Mouse (Mus musculus): ENCODE measurements around the gene Shank3. TPM values are rescaled to one million over a fixed set of nuclear protein-coding genes. Genes with fewer than 3 reads are reported as not detected.

Shank3 gene
- polyA plus RNA-seq (2015; fragmentation: Illumina TruSeq; extraction: RNeasy Lipid Tissue Mini Kit (QIAGEN cat#74804); ENCODE audit: insufficient read depth, low read depth, low replicate concordance): 11.1 TPM

DNA sequence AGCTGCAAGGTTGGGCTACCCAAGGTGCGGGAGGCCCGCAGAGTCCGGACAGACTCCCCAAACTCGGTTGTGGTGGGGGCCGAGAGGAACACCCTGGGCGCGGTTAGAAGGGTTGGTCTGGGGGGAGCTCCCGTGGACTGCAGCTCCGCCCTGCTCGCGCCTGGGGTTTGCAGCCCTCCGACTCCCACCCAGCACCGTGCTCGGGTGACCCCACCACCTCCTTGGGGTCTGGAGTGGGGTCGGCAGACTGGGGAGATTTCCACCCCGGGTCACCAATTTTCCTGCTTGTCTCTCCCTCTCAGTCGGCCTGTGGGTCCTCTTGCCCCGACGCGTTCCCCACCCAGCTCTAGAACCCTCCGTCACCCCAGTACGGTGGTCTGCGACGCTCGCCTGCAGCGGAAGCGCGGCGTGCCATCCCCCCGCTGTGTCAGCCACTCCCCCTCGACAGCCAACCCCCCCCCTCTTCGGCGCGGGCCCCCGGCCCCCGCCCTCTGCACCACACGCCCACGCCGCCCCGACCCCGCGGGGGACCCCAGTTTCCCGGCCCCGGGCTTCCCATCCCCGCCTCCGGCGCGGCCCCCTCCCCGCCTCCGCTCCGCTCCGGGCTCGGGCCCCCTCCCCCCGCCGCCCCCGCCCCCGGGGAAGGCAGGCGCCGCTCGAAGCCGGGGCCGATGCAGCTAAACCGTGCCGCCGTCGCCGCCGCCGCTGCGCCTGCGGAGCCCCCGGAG, at the start of gene Shank3:
Gene Shank3 (plus strand): TSS at position 663 of the 728 bp plus-strand sequence.

DNA sequence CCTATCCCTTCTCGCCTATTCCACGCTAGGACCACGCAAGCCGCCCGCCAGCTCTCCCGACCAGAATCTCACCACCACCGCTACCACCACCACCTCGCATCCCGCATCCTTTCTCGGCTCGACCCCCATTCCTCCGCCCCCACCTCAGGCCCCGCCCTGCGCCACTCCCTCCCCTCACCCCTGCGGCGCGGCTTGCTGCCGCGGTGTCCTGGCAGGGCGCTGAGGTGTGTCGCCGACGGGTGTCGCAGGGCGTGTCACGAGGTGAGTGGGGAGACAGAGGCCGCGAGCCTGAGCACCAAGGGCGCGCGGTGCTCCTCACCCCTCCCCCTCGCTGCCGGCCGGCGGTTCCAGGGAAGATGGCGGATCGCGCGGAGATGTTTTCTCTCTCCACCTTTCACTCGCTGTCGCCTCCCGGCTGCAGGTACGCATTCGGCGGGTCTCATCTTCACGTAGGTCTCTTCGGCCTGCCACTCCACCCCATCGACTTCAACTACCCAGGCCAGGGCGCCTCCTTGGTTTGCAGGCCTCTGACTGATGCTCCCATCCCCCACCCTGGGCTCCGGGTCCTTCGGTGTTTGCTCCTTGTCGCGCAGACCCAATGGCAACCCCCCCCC, 45.5 kb upstream of the Shank3 start, which contains the start of gene Mapk8ip2:
Gene Mapk8ip2 (plus strand): TSS at position 49 of the 614 bp plus-strand sequence.

GRCm38 (mm10) chr15:89477091-89477491, 22.3 kb upstream of the Shank3 start, which contains the start of gene Arsa:
Gene Arsa, minus strand, starts transcription at chr15:89477425.

GRCm38 (mm10) chr15:89568114-89568513, 68.7 kb downstream of the Shank3 start, which contains the start of gene Acr:
Gene Acr, plus strand, starts transcription at chr15:89568326.

GRCm38 (mm10) chr15:89591723-89592455, 92.5 kb downstream of the Shank3 start, which contains the start of gene Rabl2:
Gene Rabl2, minus strand, starts transcription at chr15:89591923.

Other genes starting within 250 kb of the Shank3 start
- 60.0 TPM for gene Sbf1, start 184.3 kb upstream of the Shank3 start, polyA plus RNA-seq (2015; fragmentation: Illumina TruSeq; extraction: RNeasy Lipid Tissue Mini Kit (QIAGEN cat#74804); ENCODE audit: insufficient read depth, low read depth, low replicate concordance)
- 5.9 TPM for gene Adm2, start 176.9 kb upstream of the Shank3 start, polyA plus RNA-seq (2015; fragmentation: Illumina TruSeq; extraction: RNeasy Lipid Tissue Mini Kit (QIAGEN cat#74804); ENCODE audit: insufficient read depth, low read depth, low replicate concordance)
- gene Miox, start 165.2 kb upstream of the Shank3 start, polyA plus RNA-seq (2015; fragmentation: Illumina TruSeq; extraction: RNeasy Lipid Tissue Mini Kit (QIAGEN cat#74804); ENCODE audit: insufficient read depth, low read depth, low replicate concordance): 1.4 TPM
- 18.2 TPM for gene Lmf2, start 144.0 kb upstream of the Shank3 start, polyA plus RNA-seq (2015; fragmentation: Illumina TruSeq; extraction: RNeasy Lipid Tissue Mini Kit (QIAGEN cat#74804); ENCODE audit: insufficient read depth, low read depth, low replicate concordance)
- 17.1 TPM for gene Ncaph2, start 143.9 kb upstream of the Shank3 start, polyA plus RNA-seq (2015; fragmentation: Illumina TruSeq; extraction: RNeasy Lipid Tissue Mini Kit (QIAGEN cat#74804); ENCODE audit: insufficient read depth, low read depth, low replicate concordance)
- gene Sco2, start 125.8 kb upstream of the Shank3 start, polyA plus RNA-seq (2015; fragmentation: Illumina TruSeq; extraction: RNeasy Lipid Tissue Mini Kit (QIAGEN cat#74804); ENCODE audit: insufficient read depth, low read depth, low replicate concordance): 2.7 TPM
- not detected for gene Tymp, start 122.6 kb upstream of the Shank3 start, polyA plus RNA-seq (2015; fragmentation: Illumina TruSeq; extraction: RNeasy Lipid Tissue Mini Kit (QIAGEN cat#74804); ENCODE audit: insufficient read depth, low read depth, low replicate concordance)
- 1.9 TPM for gene Odf3b, start 120.3 kb upstream of the Shank3 start, polyA plus RNA-seq (2015; fragmentation: Illumina TruSeq; extraction: RNeasy Lipid Tissue Mini Kit (QIAGEN cat#74804); ENCODE audit: insufficient read depth, low read depth, low replicate concordance)
- not detected for gene Klhdc7b, start 114.7 kb upstream of the Shank3 start, polyA plus RNA-seq (2015; fragmentation: Illumina TruSeq; extraction: RNeasy Lipid Tissue Mini Kit (QIAGEN cat#74804); ENCODE audit: insufficient read depth, low read depth, low replicate concordance)
- gene Syce3, start 89.1 kb upstream of the Shank3 start, polyA plus RNA-seq (2015; fragmentation: Illumina TruSeq; extraction: RNeasy Lipid Tissue Mini Kit (QIAGEN cat#74804); ENCODE audit: insufficient read depth, low read depth, low replicate concordance): not detected
- 2.1 TPM for gene Cpt1b, start 73.8 kb upstream of the Shank3 start, polyA plus RNA-seq (2015; fragmentation: Illumina TruSeq; extraction: RNeasy Lipid Tissue Mini Kit (QIAGEN cat#74804); ENCODE audit: insufficient read depth, low read depth, low replicate concordance)
- not detected for gene C730034F03Rik, start 70.0 kb upstream of the Shank3 start, polyA plus RNA-seq (2015; fragmentation: Illumina TruSeq; extraction: RNeasy Lipid Tissue Mini Kit (QIAGEN cat#74804); ENCODE audit: insufficient read depth, low read depth, low replicate concordance)
- 0.54 TPM for gene Gm44502, start 69.9 kb upstream of the Shank3 start, polyA plus RNA-seq (2015; fragmentation: Illumina TruSeq; extraction: RNeasy Lipid Tissue Mini Kit (QIAGEN cat#74804); ENCODE audit: insufficient read depth, low read depth, low replicate concordance)
- gene Chkb, start 69.7 kb upstream of the Shank3 start, polyA plus RNA-seq (2015; fragmentation: Illumina TruSeq; extraction: RNeasy Lipid Tissue Mini Kit (QIAGEN cat#74804); ENCODE audit: insufficient read depth, low read depth, low replicate concordance): 86.9 TPM
- 3.7 TPM for gene Mapk8ip2, start 45.7 kb upstream of the Shank3 start, polyA plus RNA-seq (2015; fragmentation: Illumina TruSeq; extraction: RNeasy Lipid Tissue Mini Kit (QIAGEN cat#74804); ENCODE audit: insufficient read depth, low read depth, low replicate concordance)
- 11.7 TPM for gene Arsa, start 22.2 kb upstream of the Shank3 start, polyA plus RNA-seq (2015; fragmentation: Illumina TruSeq; extraction: RNeasy Lipid Tissue Mini Kit (QIAGEN cat#74804); ENCODE audit: insufficient read depth, low read depth, low replicate concordance)
- gene Acr, start 68.7 kb downstream of the Shank3 start, polyA plus RNA-seq (2015; fragmentation: Illumina TruSeq; extraction: RNeasy Lipid Tissue Mini Kit (QIAGEN cat#74804); ENCODE audit: insufficient read depth, low read depth, low replicate concordance): not detected
- gene Rabl2, start 92.3 kb downstream of the Shank3 start, polyA plus RNA-seq (2015; fragmentation: Illumina TruSeq; extraction: RNeasy Lipid Tissue Mini Kit (QIAGEN cat#74804); ENCODE audit: insufficient read depth, low read depth, low replicate concordance): 11.6 TPM

All from pancreas, adult 10 weeks (tissue).